Mouse (Mus musculus): ENCODE results near the gene Wwox. TPM values are rescaled to one million over a fixed set of nuclear protein-coding genes. Genes with fewer than 3 reads are reported as not detected.

Wwox gene
- polyA plus RNA-seq, 2 experiments = 2.5 to 2.6 TPM

GRCm38 (mm10) chr8:115234068-115234467 lies 794.6 kb downstream of the Wwox start:
- Histone ChIP-seq H3K27ac (no peak overlapping the region), H3K9me3 (ENCODE audit: control insufficient read depth, low read length) (no peaks in the 10 kb centered on the region), H3K27me3 (ENCODE audit: control insufficient read depth, insufficient read depth, low read length) (no peaks in the 10 kb centered on the region), H3K4me1 (replicated peaks; ENCODE audit: control insufficient read depth in 2 of 2, insufficient read depth in 2 of 2, low read length in 1 of 2) (no peaks in the 10 kb centered on the region), H3K9ac (replicated peaks) (no peak overlapping the region), H3K36me3 (replicated peaks; ENCODE audit: control insufficient read depth, insufficient read depth, low read depth) (no peaks in the 10 kb centered on the region), H3K4me3 (ENCODE audit: insufficient read depth in 1 of 2, low read depth in 2 of 2, low read length in 2 of 2) (no peak overlapping the region), H3K4me2 (ENCODE audit: low read depth) (no peak overlapping the region)
- DNase-seq (ENCODE audit: low read depth in 3 of 3, low spot score in 3 of 3) (no peak), ATAC-seq (ENCODE audit: insufficient read depth) (no peak)
- TF ChIP-seq EP300 (IDR thresholded peaks at IDR 0.05; ENCODE audit: low read depth) (no peak), CTCF (IDR thresholded peaks at IDR 0.05; ENCODE audit: low read depth) (no peak)
- WGBS (ENCODE audit: insufficient replicate concordance) = 18% methylated on average over 6 of the region's 6 CpGs

GRCm38 (mm10) chr8:115237596-115237995 lies 798.1 kb downstream of the Wwox start:
- DNase-seq (ENCODE audit: low read depth in 3 of 3, low spot score in 3 of 3) = no peak
- no peak overlapping the region for H3K4me3 ChIP-seq (ENCODE audit: insufficient read depth in 1 of 2, low read depth in 2 of 2, low read length in 2 of 2)
- 59% methylated on average over 9 of the region's 9 CpGs for WGBS (ENCODE audit: insufficient replicate concordance)
- H3K9ac ChIP-seq (replicated peaks) = no peak overlapping the region
- no peak for TF ChIP-seq CTCF (IDR thresholded peaks at IDR 0.05; ENCODE audit: low read depth)
- TF ChIP-seq EP300 (IDR thresholded peaks at IDR 0.05; ENCODE audit: low read depth) = no peak
- H3K27me3 ChIP-seq (ENCODE audit: control insufficient read depth, insufficient read depth, low read length) = no peaks in the 10 kb centered on the region
- no peaks in the 10 kb centered on the region for H3K36me3 ChIP-seq (replicated peaks; ENCODE audit: control insufficient read depth, insufficient read depth, low read depth)
- ATAC-seq (ENCODE audit: insufficient read depth) = no peak
- no peak overlapping the region for H3K27ac ChIP-seq
- H3K4me1 ChIP-seq (replicated peaks; ENCODE audit: control insufficient read depth in 2 of 2, insufficient read depth in 2 of 2, low read length in 1 of 2) = no peaks in the 10 kb centered on the region
- no peak overlapping the region for H3K4me2 ChIP-seq (ENCODE audit: low read depth)
- H3K9me3 ChIP-seq (ENCODE audit: control insufficient read depth, low read length) = no peaks in the 10 kb centered on the region

- no peak for TF ChIP-seq CTCF (IDR thresholded peaks at IDR 0.05; ENCODE audit: low read depth)
- no peak for TF ChIP-seq EP300 (IDR thresholded peaks at IDR 0.05; ENCODE audit: low read depth)
- WGBS (ENCODE audit: insufficient replicate concordance) = 76% methylated on average over 9 of the region's 9 CpGs
- H3K4me1 ChIP-seq (replicated peaks; ENCODE audit: control insufficient read depth in 2 of 2, insufficient read depth in 2 of 2, low read length in 1 of 2) = no peaks in the 10 kb centered on the region
- no peak for DNase-seq (ENCODE audit: low read depth in 3 of 3, low spot score in 3 of 3)
- no peak overlapping the region for H3K9ac ChIP-seq (replicated peaks)
- no peaks in the 10 kb centered on the region for H3K27me3 ChIP-seq (ENCODE audit: control insufficient read depth, insufficient read depth, low read length)
- no peaks in the 10 kb centered on the region for H3K36me3 ChIP-seq (replicated peaks; ENCODE audit: control insufficient read depth, insufficient read depth, low read depth)
- ATAC-seq (ENCODE audit: insufficient read depth) = no peak
- no peak overlapping the region for H3K27ac ChIP-seq
- H3K9me3 ChIP-seq (ENCODE audit: control insufficient read depth, low read length) = no peaks in the 10 kb centered on the region
- H3K4me3 ChIP-seq (ENCODE audit: insufficient read depth in 1 of 2, low read depth in 2 of 2, low read length in 2 of 2) = no peak overlapping the region
- H3K4me2 ChIP-seq (ENCODE audit: low read depth) = no peak overlapping the region
Measured at GRCm38 (mm10) chr8:115243465-115244027, 804.1 kb downstream of the Wwox start.

GRCm38 (mm10) chr8:115249688-115250366 lies 810.4 kb downstream of the Wwox start:
- no peak overlapping the region for H3K27ac ChIP-seq
- H3K4me2 ChIP-seq (ENCODE audit: low read depth) = no peak overlapping the region
- no peak overlapping the region for H3K4me3 ChIP-seq (ENCODE audit: insufficient read depth in 1 of 2, low read depth in 2 of 2, low read length in 2 of 2)
- H3K9me3 ChIP-seq (ENCODE audit: control insufficient read depth, low read length) = no peaks in the 10 kb centered on the region
- TF ChIP-seq CTCF (IDR thresholded peaks at IDR 0.05; ENCODE audit: low read depth) = no peak
- no peak for TF ChIP-seq EP300 (IDR thresholded peaks at IDR 0.05; ENCODE audit: low read depth)
- 48% methylated on average over 22 of the region's 22 CpGs for WGBS (ENCODE audit: insufficient replicate concordance)
- H3K4me1 ChIP-seq (replicated peaks; ENCODE audit: control insufficient read depth in 2 of 2, insufficient read depth in 2 of 2, low read length in 1 of 2) = no peaks in the 10 kb centered on the region
- H3K9ac ChIP-seq (replicated peaks) = no peak overlapping the region
- DNase-seq (ENCODE audit: low read depth in 3 of 3, low spot score in 3 of 3) (no peak), ATAC-seq (ENCODE audit: insufficient read depth) (no peak)
- H3K27me3 ChIP-seq (ENCODE audit: control insufficient read depth, insufficient read depth, low read length) = no peaks in the 10 kb centered on the region
- H3K36me3 ChIP-seq (replicated peaks; ENCODE audit: control insufficient read depth, insufficient read depth, low read depth) = no peaks in the 10 kb centered on the region

GRCm38 (mm10) chr8:115255550-115255949 lies 816.1 kb downstream of the Wwox start:
- no peak for ATAC-seq (ENCODE audit: insufficient read depth)
- H3K27ac ChIP-seq = no peak overlapping the region
- DNase-seq (ENCODE audit: low read depth in 3 of 3, low spot score in 3 of 3) = no peak
- no peaks in the 10 kb centered on the region for H3K27me3 ChIP-seq (ENCODE audit: control insufficient read depth, insufficient read depth, low read length)
- no peaks in the 10 kb centered on the region for H3K9me3 ChIP-seq (ENCODE audit: control insufficient read depth, low read length)
- H3K4me2 ChIP-seq (ENCODE audit: low read depth) = no peak overlapping the region
- no peaks in the 10 kb centered on the region for H3K4me1 ChIP-seq (replicated peaks; ENCODE audit: control insufficient read depth in 2 of 2, insufficient read depth in 2 of 2, low read length in 1 of 2)
- H3K9ac ChIP-seq (replicated peaks) = no peak overlapping the region
- 72% methylated on average over 13 of the region's 13 CpGs for WGBS (ENCODE audit: insufficient replicate concordance)
- no peak overlapping the region for H3K4me3 ChIP-seq (ENCODE audit: insufficient read depth in 1 of 2, low read depth in 2 of 2, low read length in 2 of 2)
- TF ChIP-seq CTCF (IDR thresholded peaks at IDR 0.05; ENCODE audit: low read depth) = no peak
- TF ChIP-seq EP300 (IDR thresholded peaks at IDR 0.05; ENCODE audit: low read depth) = no peak
- H3K36me3 ChIP-seq (replicated peaks; ENCODE audit: control insufficient read depth, insufficient read depth, low read depth) = no peaks in the 10 kb centered on the region

Measured in liver, embryonic 14.5 days (tissue).